Mouse (Mus musculus): ENCODE measurements at regions not wholly inside any gene's neighbourhood (a gene's known extent, or its start where the extent isn't known, plus 50 kb on each side); places are given as distances from the start of the nearest gene placed in this dataset.

- H3K4me2 ChIP-seq (replicated peaks; ENCODE audit: low read depth, low read length) = no peak overlapping the region
- no peaks in the 10 kb centered on the region for H3K36me3 ChIP-seq (ENCODE audit: control insufficient read depth, insufficient read depth, low read length)
- no peaks in the 10 kb centered on the region for H3K27me3 ChIP-seq (ENCODE audit: control insufficient read depth, insufficient read depth, low read length)
- 92% methylated on average over 7 of the region's 7 CpGs for WGBS
- no peak overlapping the region for H3K9ac ChIP-seq (replicated peaks; ENCODE audit: low read depth, low read length)
- H3K27ac ChIP-seq (ENCODE audit: low read length) = no peak overlapping the region
- H3K4me1 ChIP-seq (ENCODE audit: control insufficient read depth, insufficient read depth, low read length) = no peaks in the 10 kb centered on the region
- no peak overlapping the region for H3K4me3 ChIP-seq (ENCODE audit: low read depth, low read length)
- H3K9me3 ChIP-seq (ENCODE audit: control insufficient read depth, low read depth, low read length) = no peaks in the 10 kb centered on the region
- ATAC-seq (ENCODE audit: insufficient number of reproducible peaks, insufficient read depth, low FRiP score, low read depth) = no peak
Measured at GRCm38 (mm10) chr13:97459106-97459505, 218.2 kb downstream of the Enc1 start.

GRCm38 (mm10) chr13:97455961-97456360 is 215.1 kb downstream of the Enc1 start:
- ATAC-seq (ENCODE audit: insufficient number of reproducible peaks, insufficient read depth, low FRiP score, low read depth) = no peak
- WGBS = 44% methylated on average over 6 of the region's 6 CpGs
- no peaks in the 10 kb centered on the region for H3K36me3 ChIP-seq (ENCODE audit: control insufficient read depth, insufficient read depth, low read length)
- H3K4me2 ChIP-seq (replicated peaks; ENCODE audit: low read depth, low read length) = no peak overlapping the region
- H3K4me1 ChIP-seq (ENCODE audit: control insufficient read depth, insufficient read depth, low read length) = 0 out of 2 replicates have a peak, but pooled peaks cover 4% of the 10 kb centered on the region
- H3K9ac ChIP-seq (replicated peaks; ENCODE audit: low read depth, low read length) = no peak overlapping the region
- no peaks in the 10 kb centered on the region for H3K9me3 ChIP-seq (ENCODE audit: control insufficient read depth, low read depth, low read length)
- no peak overlapping the region for H3K4me3 ChIP-seq (ENCODE audit: low read depth, low read length)
- H3K27ac ChIP-seq (ENCODE audit: low read length) = no peak overlapping the region
- H3K27me3 ChIP-seq (ENCODE audit: control insufficient read depth, insufficient read depth, low read length) = no peaks in the 10 kb centered on the region

GRCm38 (mm10) chr13:97454715-97455114 is 213.8 kb downstream of the Enc1 start:
- Histone ChIP-seq H3K4me1 (ENCODE audit: control insufficient read depth, insufficient read depth, low read length) (0 out of 2 replicates have a peak, but pooled peaks cover 4% of the 10 kb centered on the region), H3K27ac (ENCODE audit: low read length) (no peak overlapping the region), H3K4me3 (ENCODE audit: low read depth, low read length) (no peak overlapping the region), H3K27me3 (ENCODE audit: control insufficient read depth, insufficient read depth, low read length) (no peaks in the 10 kb centered on the region), H3K9me3 (ENCODE audit: control insufficient read depth, low read depth, low read length) (no peaks in the 10 kb centered on the region), H3K4me2 (replicated peaks; ENCODE audit: low read depth, low read length) (no peak overlapping the region), H3K36me3 (ENCODE audit: control insufficient read depth, insufficient read depth, low read length) (no peaks in the 10 kb centered on the region), H3K9ac (replicated peaks; ENCODE audit: low read depth, low read length) (no peak overlapping the region)
- no peak for ATAC-seq (ENCODE audit: insufficient number of reproducible peaks, insufficient read depth, low FRiP score, low read depth)
- WGBS = 72% methylated on average over 8 of the region's 8 CpGs

- Histone ChIP-seq H3K27ac (ENCODE audit: low read length) (no peak overlapping the region), H3K4me2 (replicated peaks; ENCODE audit: low read depth, low read length) (no peak overlapping the region), H3K4me3 (ENCODE audit: low read depth, low read length) (no peak overlapping the region), H3K9me3 (ENCODE audit: control insufficient read depth, low read depth, low read length) (no peaks in the 10 kb centered on the region), H3K36me3 (ENCODE audit: control insufficient read depth, insufficient read depth, low read length) (no peaks in the 10 kb centered on the region), H3K9ac (replicated peaks; ENCODE audit: low read depth, low read length) (no peak overlapping the region), H3K4me1 (ENCODE audit: control insufficient read depth, insufficient read depth, low read length) (0 out of 2 replicates have a peak, but pooled peaks cover 4% of the 10 kb centered on the region), H3K27me3 (ENCODE audit: control insufficient read depth, insufficient read depth, low read length) (no peaks in the 10 kb centered on the region)
- no peak for ATAC-seq (ENCODE audit: insufficient number of reproducible peaks, insufficient read depth, low FRiP score, low read depth)
- WGBS = 44% methylated on average over 6 of the region's 6 CpGs
Measured at GRCm38 (mm10) chr13:97453469-97453868, 212.6 kb downstream of the Enc1 start.

GRCm38 (mm10) chr13:97453090-97453430 is 212.2 kb downstream of the Enc1 start:
- Histone ChIP-seq H3K4me2 (replicated peaks; ENCODE audit: low read depth, low read length) (no peak overlapping the region), H3K9me3 (ENCODE audit: control insufficient read depth, low read depth, low read length) (no peaks in the 10 kb centered on the region), H3K27me3 (ENCODE audit: control insufficient read depth, insufficient read depth, low read length) (no peaks in the 10 kb centered on the region), H3K4me1 (ENCODE audit: control insufficient read depth, insufficient read depth, low read length) (0 out of 2 replicates have a peak, but pooled peaks cover 4% of the 10 kb centered on the region), H3K27ac (ENCODE audit: low read length) (no peak overlapping the region), H3K9ac (replicated peaks; ENCODE audit: low read depth, low read length) (no peak overlapping the region), H3K4me3 (ENCODE audit: low read depth, low read length) (no peak overlapping the region), H3K36me3 (ENCODE audit: control insufficient read depth, insufficient read depth, low read length) (no peaks in the 10 kb centered on the region)
- peak; percentile 75; the same call in 1 of the 2 replicates for ATAC-seq (ENCODE audit: insufficient number of reproducible peaks, insufficient read depth, low FRiP score, low read depth)
- WGBS = 22% methylated on average over 5 of the region's 5 CpGs

- no peak overlapping the region for H3K27ac ChIP-seq (ENCODE audit: low read length)
- H3K4me1 ChIP-seq (ENCODE audit: control insufficient read depth, insufficient read depth, low read length) = 0 out of 2 replicates have a peak, but pooled peaks cover 4% of the 10 kb centered on the region
- H3K27me3 ChIP-seq (ENCODE audit: control insufficient read depth, insufficient read depth, low read length) = no peaks in the 10 kb centered on the region
- H3K9ac ChIP-seq (replicated peaks; ENCODE audit: low read depth, low read length) = no peak overlapping the region
- 27% methylated on average over 11 of the region's 11 CpGs for WGBS
- H3K4me3 ChIP-seq (ENCODE audit: low read depth, low read length) = no peak overlapping the region
- H3K4me2 ChIP-seq (replicated peaks; ENCODE audit: low read depth, low read length) = no peak overlapping the region
- H3K9me3 ChIP-seq (ENCODE audit: control insufficient read depth, low read depth, low read length) = no peaks in the 10 kb centered on the region
- no peak for ATAC-seq (ENCODE audit: insufficient number of reproducible peaks, insufficient read depth, low FRiP score, low read depth)
- no peaks in the 10 kb centered on the region for H3K36me3 ChIP-seq (ENCODE audit: control insufficient read depth, insufficient read depth, low read length)
Measured at GRCm38 (mm10) chr13:97452386-97453089, 211.6 kb downstream of the Enc1 start.

- H3K4me1 ChIP-seq (ENCODE audit: control insufficient read depth, insufficient read depth, low read length) = 0 out of 2 replicates have a peak, but pooled peaks cover 4% of the 10 kb centered on the region
- H3K4me2 ChIP-seq (replicated peaks; ENCODE audit: low read depth, low read length) = no peak overlapping the region
- 59% methylated on average over 10 of the region's 10 CpGs for WGBS
- H3K36me3 ChIP-seq (ENCODE audit: control insufficient read depth, insufficient read depth, low read length) = no peaks in the 10 kb centered on the region
- no peak overlapping the region for H3K4me3 ChIP-seq (ENCODE audit: low read depth, low read length)
- ATAC-seq (ENCODE audit: insufficient number of reproducible peaks, insufficient read depth, low FRiP score, low read depth) = no peak
- no peak overlapping the region for H3K9ac ChIP-seq (replicated peaks; ENCODE audit: low read depth, low read length)
- H3K9me3 ChIP-seq (ENCODE audit: control insufficient read depth, low read depth, low read length) = no peaks in the 10 kb centered on the region
- no peak overlapping the region for H3K27ac ChIP-seq (ENCODE audit: low read length)
- no peaks in the 10 kb centered on the region for H3K27me3 ChIP-seq (ENCODE audit: control insufficient read depth, insufficient read depth, low read length)
Measured at GRCm38 (mm10) chr13:97451276-97451675, 210.4 kb downstream of the Enc1 start.

- Histone ChIP-seq H3K9ac (replicated peaks; ENCODE audit: low read depth, low read length) (no peak overlapping the region), H3K27ac (ENCODE audit: low read length) (no peak overlapping the region), H3K4me1 (ENCODE audit: control insufficient read depth, insufficient read depth, low read length) (0 out of 2 replicates have a peak, but pooled peaks cover 4% of the 10 kb centered on the region), H3K27me3 (ENCODE audit: control insufficient read depth, insufficient read depth, low read length) (no peaks in the 10 kb centered on the region), H3K9me3 (ENCODE audit: control insufficient read depth, low read depth, low read length) (no peaks in the 10 kb centered on the region), H3K4me3 (ENCODE audit: low read depth, low read length) (no peak overlapping the region), H3K4me2 (replicated peaks; ENCODE audit: low read depth, low read length) (no peak overlapping the region), H3K36me3 (ENCODE audit: control insufficient read depth, insufficient read depth, low read length) (no peaks in the 10 kb centered on the region)
- 97% methylated on average over 1 of the region's 1 CpGs for WGBS
- no peak for ATAC-seq (ENCODE audit: insufficient number of reproducible peaks, insufficient read depth, low FRiP score, low read depth)
Measured at GRCm38 (mm10) chr13:97448123-97448522, 207.2 kb downstream of the Enc1 start.
